Mouse (Mus musculus) megakaryocyte, embryonic 14.5 days (primary cell): ENCODE measurements around the gene Gjd3. TPM values are rescaled to one million over a fixed set of nuclear protein-coding genes. Genes with fewer than 3 reads are reported as not detected.

Experiments used
- H3K27me3 ChIP-seq: replicated peaks from 2 replicates; pipeline ENCODE3; 2012; ENCODE audit warnings: inconsistent platforms
- H3K36me3 ChIP-seq: replicated peaks from 2 replicates; pipeline ENCODE3; 2012; ENCODE audit warnings: low read length, inconsistent platforms, mixed read lengths
- H3K4me1 ChIP-seq: 2 replicates; pipeline ENCODE4 v1.6.1; 2012; ENCODE audit warnings: inconsistent platforms
- H3K4me3 ChIP-seq: replicated peaks from 2 replicates; pipeline ENCODE3; 2012; ENCODE audit warnings: moderate library complexity, mild to moderate bottlenecking, inconsistent platforms
- H3K9me3 ChIP-seq: 2 replicates; pipeline ENCODE4 v1.6.1; 2012; ENCODE audit warnings: inconsistent platforms
- FLI1 ChIP-seq: IDR thresholded peaks from 2 replicates; pipeline ENCODE4 v1.6.1; 2012; ENCODE audit warnings: low read length, inconsistent platforms, mixed read lengths
- GATA1 ChIP-seq: IDR thresholded peaks from 3 replicates; pipeline ENCODE4 v1.6.1; 2012; ENCODE audit warnings: mixed read lengths, low read length, inconsistent platforms, borderline replicate concordance
- polyA plus RNA-seq: library from polyadenylated mRNA; stranded (reverse); fragments of >175 nt; gene quantifications from 2 replicates; pipeline ENCODE4 v1.2.3, GENCODE M21; 2012; ENCODE audit warnings: low replicate concordance; ENCODE audit not compliant: insufficient read depth

The Gjd3 gene
- polyA plus RNA-seq, 1 experiment, result not detected

GRCm38 (mm10) chr11:98949242-98949957 lies 33.4 kb downstream of the Gjd3 start:
- H3K4me1 ChIP-seq, result peaks cover 75% of the 10 kb centered on the region

GRCm38 (mm10) chr11:98947969-98948569 lies 34.7 kb downstream of the Gjd3 start:
- Histone ChIP-seq H3K27me3 (peaks cover 87% of the 10 kb centered on the region), H3K9me3 (no peaks in the 10 kb centered on the region), H3K36me3 (no peaks in the 10 kb centered on the region), H3K4me1 (peaks cover 78% of the 10 kb centered on the region), H3K4me3 (peak overlapping the region; percentile 76)
- TF ChIP-seq GATA1 (no peak), FLI1 (no peak)

More at GRCm38 (mm10) chr11:98949242-98949957, 33.4 kb downstream of the Gjd3 start:
- TF ChIP-seq FLI1, result no peak
- TF ChIP-seq GATA1, result no peak
- no peak overlapping the region for H3K4me3 ChIP-seq
- no peaks in the 10 kb centered on the region for H3K9me3 ChIP-seq
- H3K36me3 ChIP-seq, result no peaks in the 10 kb centered on the region
- peaks cover 78% of the 10 kb centered on the region for H3K27me3 ChIP-seq

DNA sequence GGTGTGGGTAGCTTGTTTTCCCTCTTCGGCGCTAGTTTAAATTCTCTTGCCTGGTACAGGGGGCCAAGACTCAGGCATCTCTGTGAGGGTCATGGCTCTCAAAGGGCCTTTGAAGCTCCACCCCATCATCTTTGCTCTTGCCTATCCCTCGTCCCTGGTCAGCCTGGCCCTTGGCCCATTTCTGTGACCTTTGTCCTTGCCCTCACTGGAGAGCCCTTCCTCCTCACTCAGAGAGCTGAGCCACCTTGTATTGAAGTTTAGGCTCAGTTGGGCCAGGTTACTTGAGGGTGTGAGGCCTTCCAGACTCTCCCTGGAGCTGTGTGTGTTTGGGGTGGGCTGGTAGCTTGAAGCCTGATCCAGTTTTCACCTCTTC lies 37.2 kb downstream of the Gjd3 start:
- TF ChIP-seq FLI1, result no peak
- TF ChIP-seq GATA1, result no peak

DNA sequence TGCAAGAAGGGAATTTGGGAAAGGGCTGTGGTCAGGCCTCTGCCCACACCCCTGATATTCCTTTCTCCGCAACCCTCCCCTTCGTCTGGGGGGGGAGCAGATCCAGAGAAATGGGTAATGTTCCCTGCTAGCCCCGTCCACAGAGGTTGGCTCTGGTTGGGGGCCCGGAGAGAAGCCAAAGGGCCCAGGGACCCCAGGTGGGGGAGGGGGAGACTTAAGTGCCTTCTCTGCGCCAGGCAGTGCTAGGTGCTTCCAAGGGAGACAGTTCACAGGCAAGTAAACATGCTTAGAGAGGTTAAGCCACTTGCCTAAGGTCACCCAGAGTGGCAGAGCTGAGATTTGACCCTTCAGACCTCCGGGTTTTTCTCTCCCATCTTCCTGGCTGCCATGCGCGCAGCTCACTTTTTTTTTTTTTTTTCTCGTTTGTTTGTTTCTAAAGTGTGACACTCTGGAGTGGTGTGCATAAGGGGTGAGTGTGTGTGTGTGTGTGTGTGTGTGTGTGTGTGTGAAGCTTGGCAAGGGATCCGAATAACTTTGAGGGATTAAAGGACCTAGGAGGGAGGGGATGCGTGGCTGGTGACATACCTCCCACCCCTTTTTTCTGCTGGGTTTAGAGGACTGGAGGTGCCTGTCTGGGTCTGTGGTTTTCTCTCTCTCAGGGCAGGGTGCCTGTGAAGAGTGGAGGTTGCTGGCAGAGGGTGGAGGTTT lies 37.8 kb downstream of the Gjd3 start:
- Histone ChIP-seq H3K4me3 (no peak overlapping the region), H3K4me1 (peaks cover 87% of the 10 kb centered on the region)
- TF ChIP-seq GATA1 (no peak), FLI1 (no peak)

More for the DNA sequence above, 37.2 kb downstream of the Gjd3 start:
- Histone ChIP-seq H3K27me3 (peaks cover 94% of the 10 kb centered on the region), H3K4me1 (peaks cover 87% of the 10 kb centered on the region), H3K9me3 (no peaks in the 10 kb centered on the region), H3K36me3 (no peaks in the 10 kb centered on the region), H3K4me3 (no peak overlapping the region)

GRCm38 (mm10) chr11:98943741-98944461 lies 38.9 kb downstream of the Gjd3 start:
- H3K27me3 ChIP-seq, result peaks cover 94% of the 10 kb centered on the region
- H3K36me3 ChIP-seq, result no peaks in the 10 kb centered on the region
- H3K4me1 ChIP-seq, result peaks cover 87% of the 10 kb centered on the region
- no peaks in the 10 kb centered on the region for H3K9me3 ChIP-seq
- TF ChIP-seq GATA1 (no peak), FLI1 (no peak)
- H3K4me3 ChIP-seq, result peak overlapping the region; percentile 93

More for the DNA sequence above, 37.8 kb downstream of the Gjd3 start:
- H3K36me3 ChIP-seq, result no peaks in the 10 kb centered on the region
- H3K27me3 ChIP-seq, result peaks cover 94% of the 10 kb centered on the region
- H3K9me3 ChIP-seq, result no peaks in the 10 kb centered on the region

DNA sequence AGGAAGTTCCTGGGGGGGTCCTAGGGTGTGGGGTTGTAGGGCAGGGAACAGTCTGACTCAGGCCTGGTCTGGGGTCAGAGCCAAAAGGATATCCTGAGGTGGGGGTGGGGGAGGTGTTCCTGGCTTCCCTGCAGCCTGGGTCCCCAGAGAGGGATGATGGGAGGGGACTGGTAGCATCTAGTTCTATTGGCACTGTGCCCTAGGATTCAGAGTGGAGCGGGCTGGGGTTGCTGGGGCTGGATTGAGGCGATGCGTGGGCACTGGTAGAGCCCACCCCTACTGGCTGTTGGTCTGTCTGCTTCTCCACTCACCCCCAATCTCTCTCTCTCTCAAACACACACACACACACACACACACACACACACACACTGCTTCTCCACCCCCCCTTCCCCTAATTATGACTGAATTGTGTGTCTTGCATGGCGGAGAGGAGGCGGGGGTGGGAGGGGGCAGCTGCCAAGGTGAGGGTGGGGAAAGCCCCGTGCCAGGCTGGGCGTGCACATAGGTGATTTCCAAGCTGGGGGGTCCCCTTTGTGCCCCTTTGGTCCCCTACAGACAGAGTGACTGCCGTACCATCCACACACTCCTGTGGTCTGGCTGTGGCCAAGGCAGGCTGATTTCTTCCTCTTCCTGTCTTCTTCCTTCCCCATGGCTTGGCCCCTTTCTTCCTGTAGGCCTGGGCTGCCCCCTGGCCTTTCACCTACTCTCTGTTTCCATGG lies 39.7 kb downstream of the Gjd3 start:
- Histone ChIP-seq H3K4me1 (peaks cover 87% of the 10 kb centered on the region), H3K36me3 (no peaks in the 10 kb centered on the region)
- no peak for TF ChIP-seq GATA1
- no peak for TF ChIP-seq FLI1

DNA sequence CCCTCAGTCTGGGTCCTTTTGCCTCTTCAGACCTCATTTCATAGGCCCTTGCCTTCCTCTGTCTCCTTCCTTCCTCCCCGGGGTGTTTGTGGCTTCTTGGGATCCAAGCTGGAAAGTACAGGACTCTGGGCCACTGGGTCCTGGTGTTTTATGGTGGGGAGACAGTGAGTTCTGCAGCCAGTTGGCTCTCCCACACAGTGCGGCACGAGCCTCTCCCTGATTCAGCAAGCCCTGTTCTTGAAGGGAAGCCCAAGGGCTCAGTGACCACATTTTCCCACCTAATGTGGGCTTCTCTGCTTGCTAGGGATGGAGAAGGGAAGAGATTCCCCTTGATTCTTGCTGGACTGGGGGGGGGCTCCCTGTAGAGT lies 40.3 kb downstream of the Gjd3 start:
- Histone ChIP-seq H3K4me3 (peak overlapping the region; percentile 93), H3K4me1 (peaks cover 87% of the 10 kb centered on the region), H3K9me3 (no peaks in the 10 kb centered on the region), H3K27me3 (peaks cover 95% of the 10 kb centered on the region), H3K36me3 (no peaks in the 10 kb centered on the region)
- TF ChIP-seq GATA1, result no peak

More for the DNA sequence above, 39.7 kb downstream of the Gjd3 start:
- H3K9me3 ChIP-seq, result no peaks in the 10 kb centered on the region
- H3K27me3 ChIP-seq, result peaks cover 95% of the 10 kb centered on the region
- H3K4me3 ChIP-seq, result peak overlapping the region; percentile 93

DNA sequence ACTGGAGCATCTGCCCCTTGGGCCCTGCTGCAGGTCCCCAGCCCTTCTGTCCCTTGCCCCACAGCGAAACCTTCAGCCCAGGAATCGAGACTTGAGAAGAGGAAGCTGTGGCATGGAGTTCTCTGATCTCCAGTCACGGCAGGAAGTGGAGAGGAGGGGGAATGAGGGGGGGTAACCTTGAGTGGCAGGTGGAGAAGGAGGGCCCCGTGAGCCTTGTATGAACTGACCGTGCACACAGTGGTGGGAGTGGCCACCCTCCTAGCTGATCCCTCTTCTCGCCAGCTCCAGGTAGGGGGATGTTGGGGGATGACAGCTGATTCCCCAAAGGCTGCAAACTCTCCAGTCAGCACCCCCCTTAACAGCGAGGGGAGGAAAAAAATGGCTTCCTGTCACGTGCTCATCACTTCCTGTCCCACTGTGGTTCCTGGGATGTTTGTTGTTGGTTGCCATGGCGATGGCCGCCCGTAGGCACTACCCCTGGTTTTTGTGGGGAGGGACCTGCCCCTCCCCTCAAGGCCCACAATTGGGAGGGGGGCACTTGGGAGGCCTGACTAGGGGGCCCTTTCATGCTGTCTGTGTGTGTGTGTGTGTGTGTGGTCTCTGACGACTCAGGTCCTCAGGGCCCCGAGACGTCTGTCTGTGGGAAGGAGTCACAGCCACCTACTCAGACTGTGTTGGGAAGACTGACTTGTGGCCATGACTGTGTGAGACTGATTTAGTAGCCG lies 40.8 kb downstream of the Gjd3 start:
- H3K27me3 ChIP-seq, result peaks cover 95% of the 10 kb centered on the region

More for the DNA sequence above, 40.8 kb downstream of the Gjd3 start:
- H3K36me3 ChIP-seq, result no peaks in the 10 kb centered on the region
- TF ChIP-seq GATA1 (no peak), FLI1 (peak; percentile 80; the same call in 1 of the 2 replicates)
- H3K9me3 ChIP-seq, result no peaks in the 10 kb centered on the region
- H3K4me3 ChIP-seq, result peak overlapping the region; percentile 93
- H3K4me1 ChIP-seq, result peaks cover 87% of the 10 kb centered on the region
